Mouse (Mus musculus): Measurements from ENCODE around the gene Rara. TPM values are rescaled to one million over a fixed set of nuclear protein-coding genes. Genes with fewer than 3 reads are reported as not detected.

The Rara gene
- polyA plus RNA-seq (2017; shearing (Covaris generic)), result 10 to 100 TPM; 52.7 to 57.6 TPM

DNA sequence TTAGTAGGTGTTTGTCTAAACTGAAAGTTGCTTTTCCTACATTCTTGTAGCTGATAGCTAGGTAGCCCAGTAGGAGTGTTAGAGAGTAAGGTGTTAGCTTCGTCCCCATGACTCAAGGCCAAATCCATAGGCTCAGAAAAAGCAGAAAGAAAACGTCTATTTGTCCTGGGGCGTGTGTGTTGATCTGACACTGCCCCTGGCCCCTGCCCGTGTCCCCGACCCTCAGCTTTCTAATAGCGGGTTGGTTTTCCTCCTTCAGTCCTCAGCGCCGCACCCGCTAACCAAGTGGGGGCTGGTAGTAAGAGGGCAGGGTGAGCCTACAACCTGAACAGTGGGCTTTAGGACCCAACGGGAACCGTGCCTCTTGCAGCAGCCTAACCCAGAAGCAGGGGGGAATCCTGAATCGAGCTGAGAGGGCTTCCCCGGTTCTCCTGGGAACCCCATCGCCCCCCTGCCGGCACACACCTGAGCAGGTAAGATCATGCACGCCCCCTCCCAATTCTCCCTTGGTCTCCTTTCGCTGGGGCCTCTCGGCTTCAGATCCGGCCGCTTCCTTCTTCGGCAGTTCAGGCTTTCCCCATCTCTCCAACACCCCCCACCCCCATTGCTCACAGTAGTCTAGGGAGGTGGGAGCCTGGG, at the start of gene Rara:
Rara (plus strand) TSS at position 381 of the 639 bp plus-strand sequence.

GRCm38 (mm10) chr11:98907437-98908173, 20.0 kb upstream of the Rara start, which contains the start of gene Cdc6:
Cdc6 (plus strand) TSS chr11:98907801.

GRCm38 (mm10) chr11:98982773-98983133, 55.1 kb downstream of the Rara start, which contains the start of gene Gjd3:
Gjd3 (minus strand) TSS chr11:98983016.

DNA sequence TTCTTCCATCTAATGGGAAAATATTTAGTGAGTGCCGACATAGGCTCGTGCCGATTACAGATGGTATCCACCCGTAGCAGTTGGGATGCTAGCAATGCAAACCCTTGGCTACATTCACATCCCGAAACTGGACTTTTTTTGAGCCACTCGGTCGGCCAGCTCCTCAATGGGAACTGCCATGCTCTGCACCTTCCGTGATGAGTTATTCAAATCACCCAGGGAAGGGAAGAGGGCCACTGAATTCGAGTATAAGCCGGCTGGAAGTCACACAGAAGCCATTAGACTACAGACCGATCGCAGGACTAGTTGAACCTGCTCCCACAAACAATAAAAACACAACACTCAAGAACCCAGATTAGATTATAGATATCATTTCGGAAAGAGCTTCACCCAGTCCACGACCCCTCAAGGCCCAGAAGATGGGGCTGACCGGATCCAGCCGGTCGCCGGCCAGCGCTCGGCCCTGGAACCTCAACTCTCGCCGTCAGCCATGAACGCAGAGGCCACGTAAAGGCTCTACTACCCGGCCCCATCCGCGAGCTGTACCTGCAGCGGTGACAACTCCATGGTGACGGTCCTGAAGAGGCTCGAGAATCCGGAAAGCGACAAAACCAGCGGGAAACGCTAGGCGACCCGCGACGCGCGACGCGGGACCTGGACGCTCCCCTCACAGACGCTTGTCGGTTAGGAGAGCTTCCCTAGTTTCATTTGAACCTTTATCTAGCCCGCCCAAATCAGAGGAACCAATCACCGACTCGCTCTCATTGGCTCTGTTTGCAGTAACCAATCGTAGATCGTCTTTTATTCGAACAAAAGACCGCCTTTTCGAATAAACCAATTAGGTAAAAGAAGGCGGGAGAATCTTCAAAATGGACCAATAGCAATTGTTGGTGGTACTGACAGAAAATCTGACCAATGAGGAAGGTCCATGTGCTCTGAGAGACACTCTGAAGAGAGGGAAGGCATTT, 96.2 kb downstream of the Rara start, which contains the start of gene Top2a:
Top2a (minus strand) TSS at position 690 of the 968 bp plus-strand sequence.

Other genes with a start within 250 kb of the Rara start
- 100 to 1,000 TPM; 126 to 133 TPM for gene Psmd3, start 245.3 kb upstream of the Rara start, polyA plus RNA-seq (2017; shearing (Covaris generic))
- gene Csf3, start 226.6 kb upstream of the Rara start, polyA plus RNA-seq (2017; shearing (Covaris generic)), result not detected
- gene Med24, start 198.4 kb upstream of the Rara start, polyA plus RNA-seq (2017; shearing (Covaris generic)), result 10 to 100 TPM; 47.7 to 56.0 TPM
- 1 to 10 TPM; 7.2 to 7.7 TPM for gene Thra, start 187.2 kb upstream of the Rara start, polyA plus RNA-seq (2017; shearing (Covaris generic))
- gene Nr1d1, start 152.5 kb upstream of the Rara start, polyA plus RNA-seq (2017; shearing (Covaris generic)), result 10 to 100 TPM in 1 of 2 experiments, 1 to 10 TPM in 1; 8.1 to 10.2 TPM
- gene Msl1, start 132.3 kb upstream of the Rara start, polyA plus RNA-seq (2017; shearing (Covaris generic)), result 10 to 100 TPM; 24.2 to 25.3 TPM
- gene Casc3, start 122.9 kb upstream of the Rara start, polyA plus RNA-seq (2017; shearing (Covaris generic)), result 10 to 100 TPM; 72.0 to 82.4 TPM
- under 1 TPM; 0.60 to 0.95 TPM for gene Rapgefl1, start 91.0 kb upstream of the Rara start, polyA plus RNA-seq (2017; shearing (Covaris generic))
- 1 to 10 TPM; 3.0 to 3.8 TPM for gene Wipf2, start 64.2 kb upstream of the Rara start, polyA plus RNA-seq (2017; shearing (Covaris generic))
- gene Cdc6, start 20.0 kb upstream of the Rara start, polyA plus RNA-seq (2017; shearing (Covaris generic)), result 1 to 10 TPM; 1.2 to 3.4 TPM
- gene Gjd3, start 55.2 kb downstream of the Rara start, polyA plus RNA-seq (2017; shearing (Covaris generic)), result 1 to 10 TPM; 1.0 to 1.3 TPM
- gene Top2a, start 96.4 kb downstream of the Rara start, polyA plus RNA-seq (2017; shearing (Covaris generic)), result 10 to 100 TPM; 11.3 to 13.5 TPM
- gene Igfbp4, start 113.4 kb downstream of the Rara start, polyA plus RNA-seq (2017; shearing (Covaris generic)), result 100 to 1,000 TPM; 189 to 460 TPM
- under 1 TPM; 0.50 to 0.64 TPM for gene Tns4, start 161.5 kb downstream of the Rara start, polyA plus RNA-seq (2017; shearing (Covaris generic))
- gene Ccr7, start 227.3 kb downstream of the Rara start, polyA plus RNA-seq (2017; shearing (Covaris generic)), result 100 to 1,000 TPM; 285 to 562 TPM